Mouse (Mus musculus): ENCODE data around the gene Smc6. TPM values are rescaled to one million over a fixed set of nuclear protein-coding genes. Genes with fewer than 3 reads are reported as not detected.

Smc6 gene
- polyA plus RNA-seq, 1 experiment: 4.8 TPM

GRCm38 (mm10) chr12:11313840-11314239 lies 48.2 kb downstream of the Smc6 start:
- H3K4me3 ChIP-seq (replicated peaks): no peak overlapping the region
- TF ChIP-seq TAL1 (IDR thresholded peaks at IDR 0.05; ENCODE audit: low read length) (no peak), GATA1 (IDR thresholded peaks at IDR 0.05; ENCODE audit: low read length) (no peak)
- H3K4me1 ChIP-seq (ENCODE audit: control insufficient read depth): no peaks in the 10 kb centered on the region
- peaks cover 88% of the 10 kb centered on the region for H3K36me3 ChIP-seq (ENCODE audit: control insufficient read depth)
- H3K27me3 ChIP-seq (ENCODE audit: control insufficient read depth): no peaks in the 10 kb centered on the region
- H3K9me3 ChIP-seq (ENCODE audit: control insufficient read depth, low read length): no peaks in the 10 kb centered on the region

- H3K4me1 ChIP-seq (ENCODE audit: control insufficient read depth): no peaks in the 10 kb centered on the region
- H3K36me3 ChIP-seq (ENCODE audit: control insufficient read depth): peaks cover 59% of the 10 kb centered on the region
- H3K9me3 ChIP-seq (ENCODE audit: control insufficient read depth, low read length): no peaks in the 10 kb centered on the region
- H3K4me3 ChIP-seq (replicated peaks): no peak overlapping the region
- no peaks in the 10 kb centered on the region for H3K27me3 ChIP-seq (ENCODE audit: control insufficient read depth)
- TF ChIP-seq TAL1 (IDR thresholded peaks at IDR 0.05; ENCODE audit: low read length) (no peak), GATA1 (IDR thresholded peaks at IDR 0.05; ENCODE audit: low read length) (no peak)
Measured at GRCm38 (mm10) chr12:11317671-11318070, 52.0 kb downstream of the Smc6 start.

GRCm38 (mm10) chr12:11324480-11324879 lies 58.8 kb downstream of the Smc6 start:
- H3K27me3 ChIP-seq (ENCODE audit: control insufficient read depth): no peaks in the 10 kb centered on the region
- H3K9me3 ChIP-seq (ENCODE audit: control insufficient read depth, low read length): peaks cover 4% of the 10 kb centered on the region; the same call in 1 of the 2 replicates
- peaks cover 11% of the 10 kb centered on the region for H3K4me1 ChIP-seq (ENCODE audit: control insufficient read depth)
- TF ChIP-seq GATA1 (IDR thresholded peaks at IDR 0.05; ENCODE audit: low read length) (no peak), TAL1 (IDR thresholded peaks at IDR 0.05; ENCODE audit: low read length) (no peak)
- peaks cover 5% of the 10 kb centered on the region for H3K36me3 ChIP-seq (ENCODE audit: control insufficient read depth)
- H3K4me3 ChIP-seq (replicated peaks): no peak overlapping the region

- TF ChIP-seq GATA1 (IDR thresholded peaks at IDR 0.05; ENCODE audit: low read length): no peak
- no peak for TF ChIP-seq TAL1 (IDR thresholded peaks at IDR 0.05; ENCODE audit: low read length)
- peaks cover 4% of the 10 kb centered on the region; the same call in 1 of the 2 replicates for H3K9me3 ChIP-seq (ENCODE audit: control insufficient read depth, low read length)
- H3K27me3 ChIP-seq (ENCODE audit: control insufficient read depth): no peaks in the 10 kb centered on the region
- H3K4me3 ChIP-seq (replicated peaks): no peak overlapping the region
- no peaks in the 10 kb centered on the region for H3K36me3 ChIP-seq (ENCODE audit: control insufficient read depth)
- H3K4me1 ChIP-seq (ENCODE audit: control insufficient read depth): peaks cover 11% of the 10 kb centered on the region
Measured at GRCm38 (mm10) chr12:11326483-11326882, 60.8 kb downstream of the Smc6 start.

- TF ChIP-seq TAL1 (IDR thresholded peaks at IDR 0.05; ENCODE audit: low read length) (no peak), GATA1 (IDR thresholded peaks at IDR 0.05; ENCODE audit: low read length) (no peak)
- Histone ChIP-seq H3K36me3 (ENCODE audit: control insufficient read depth) (no peaks in the 10 kb centered on the region), H3K9me3 (ENCODE audit: control insufficient read depth, low read length) (no peaks in the 10 kb centered on the region), H3K4me3 (replicated peaks) (no peak overlapping the region), H3K4me1 (ENCODE audit: control insufficient read depth) (no peaks in the 10 kb centered on the region), H3K27me3 (ENCODE audit: control insufficient read depth) (no peaks in the 10 kb centered on the region)
Measured at GRCm38 (mm10) chr12:11336845-11337244, 71.2 kb downstream of the Smc6 start.

DNA sequence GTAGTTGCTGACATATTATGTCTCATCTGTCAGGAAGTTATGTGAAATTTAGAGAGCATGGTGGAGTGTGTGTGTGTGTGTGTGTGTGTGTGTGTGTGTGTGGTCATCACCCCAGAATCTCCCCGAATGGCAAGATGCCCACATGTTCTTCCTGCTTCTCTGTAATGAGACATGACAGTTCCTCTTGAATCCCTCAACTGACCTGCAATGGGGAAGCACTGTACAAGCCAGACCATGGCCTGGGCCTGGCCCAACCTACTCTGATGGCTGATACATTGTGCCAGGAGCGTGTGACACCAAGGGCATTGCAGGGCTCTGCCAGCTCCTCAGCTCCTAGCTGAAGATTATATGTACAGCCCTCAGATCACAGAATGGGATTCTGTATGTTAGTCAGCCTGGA lies 72.6 kb downstream of the Smc6 start:
- Histone ChIP-seq H3K4me3 (replicated peaks) (no peak overlapping the region), H3K27me3 (ENCODE audit: control insufficient read depth) (no peaks in the 10 kb centered on the region), H3K36me3 (ENCODE audit: control insufficient read depth) (no peaks in the 10 kb centered on the region), H3K9me3 (ENCODE audit: control insufficient read depth, low read length) (no peaks in the 10 kb centered on the region), H3K4me1 (ENCODE audit: control insufficient read depth) (no peaks in the 10 kb centered on the region)
- TF ChIP-seq GATA1 (IDR thresholded peaks at IDR 0.05; ENCODE audit: low read length) (no peak), TAL1 (IDR thresholded peaks at IDR 0.05; ENCODE audit: low read length) (no peak)

DNA sequence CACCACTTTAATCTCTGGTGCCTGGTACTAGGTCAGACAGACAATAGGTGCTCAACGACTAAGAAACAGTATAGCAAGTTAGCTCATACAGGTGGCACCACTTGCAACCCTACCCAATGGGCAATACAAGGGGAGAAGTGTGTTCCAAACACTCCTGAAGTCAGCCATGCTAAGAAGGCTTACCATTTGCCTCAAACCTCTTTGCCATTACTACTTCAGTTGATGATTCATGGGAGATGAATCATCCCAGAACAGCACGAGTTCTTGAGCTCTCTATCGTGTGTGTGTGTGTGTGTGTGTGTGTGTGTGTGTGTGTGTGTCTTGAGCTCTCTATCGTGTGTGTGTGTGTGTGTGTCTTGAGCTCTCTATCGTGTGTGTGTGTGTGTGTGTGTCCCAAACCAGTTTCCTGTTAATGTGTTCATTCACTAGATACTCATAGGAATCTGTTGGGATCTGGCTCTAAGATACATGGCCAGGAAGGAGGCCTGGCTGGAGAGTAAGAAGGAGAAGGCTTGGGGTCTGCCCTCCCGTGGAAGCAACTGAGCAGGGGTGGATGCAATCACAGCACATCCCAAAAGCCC lies 76.4 kb downstream of the Smc6 start:
- Histone ChIP-seq H3K9me3 (ENCODE audit: control insufficient read depth, low read length) (no peaks in the 10 kb centered on the region), H3K4me1 (ENCODE audit: control insufficient read depth) (no peaks in the 10 kb centered on the region), H3K27me3 (ENCODE audit: control insufficient read depth) (no peaks in the 10 kb centered on the region), H3K36me3 (ENCODE audit: control insufficient read depth) (no peaks in the 10 kb centered on the region), H3K4me3 (replicated peaks) (no peak overlapping the region)
- no peak for TF ChIP-seq TAL1 (IDR thresholded peaks at IDR 0.05; ENCODE audit: low read length)
- TF ChIP-seq GATA1 (IDR thresholded peaks at IDR 0.05; ENCODE audit: low read length): no peak

DNA sequence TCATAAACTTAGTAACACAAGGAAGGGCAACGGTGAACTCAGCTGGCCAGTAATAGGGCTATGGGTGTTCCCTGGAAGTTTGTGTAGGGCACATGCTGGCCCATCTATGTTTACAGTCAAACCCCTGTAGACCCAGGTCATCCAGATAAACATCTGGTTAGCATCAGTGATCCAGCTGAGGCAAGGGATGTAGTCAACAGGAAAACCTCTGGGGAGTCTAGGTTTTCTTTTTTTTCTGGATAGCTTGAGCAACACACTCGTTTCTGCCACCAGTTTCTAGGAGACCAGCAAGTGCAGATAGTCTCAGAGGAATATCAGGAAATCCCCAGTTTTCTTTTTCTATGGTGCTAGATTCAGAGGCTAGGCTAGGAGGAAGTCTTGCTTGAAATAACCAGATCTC lies 80.3 kb downstream of the Smc6 start:
- TF ChIP-seq GATA1 (IDR thresholded peaks at IDR 0.05; ENCODE audit: low read length) (no peak), TAL1 (IDR thresholded peaks at IDR 0.05; ENCODE audit: low read length) (no peak)
- no peaks in the 10 kb centered on the region for H3K27me3 ChIP-seq (ENCODE audit: control insufficient read depth)
- no peak overlapping the region for H3K4me3 ChIP-seq (replicated peaks)
- H3K4me1 ChIP-seq (ENCODE audit: control insufficient read depth): no peaks in the 10 kb centered on the region
- H3K9me3 ChIP-seq (ENCODE audit: control insufficient read depth, low read length): no peaks in the 10 kb centered on the region
- H3K36me3 ChIP-seq (ENCODE audit: control insufficient read depth): no peaks in the 10 kb centered on the region

DNA sequence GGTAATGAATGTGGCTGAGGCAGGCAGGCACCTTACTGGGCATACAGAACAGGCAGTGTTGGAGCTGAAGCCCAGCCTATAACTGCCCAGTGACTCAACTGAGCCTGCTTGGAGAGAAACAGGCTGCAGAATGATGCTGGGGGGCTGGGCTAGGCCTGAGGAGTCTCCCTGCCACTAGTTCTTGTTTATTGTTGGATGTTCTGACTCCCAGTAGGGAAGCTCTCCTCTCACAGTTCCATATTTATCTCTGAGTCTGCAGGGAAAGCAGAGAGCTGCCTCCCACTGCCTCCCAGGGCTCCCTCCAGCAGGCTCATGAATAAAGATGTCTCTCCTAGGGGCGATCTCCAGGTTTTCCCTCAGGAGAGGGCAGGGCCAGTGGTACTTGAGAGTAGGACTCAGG lies 82.7 kb downstream of the Smc6 start:
- no peaks in the 10 kb centered on the region for H3K27me3 ChIP-seq (ENCODE audit: control insufficient read depth)
- no peaks in the 10 kb centered on the region for H3K9me3 ChIP-seq (ENCODE audit: control insufficient read depth, low read length)
- no peak overlapping the region for H3K4me3 ChIP-seq (replicated peaks)
- TF ChIP-seq TAL1 (IDR thresholded peaks at IDR 0.05; ENCODE audit: low read length): no peak
- TF ChIP-seq GATA1 (IDR thresholded peaks at IDR 0.05; ENCODE audit: low read length): no peak
- no peaks in the 10 kb centered on the region for H3K36me3 ChIP-seq (ENCODE audit: control insufficient read depth)
- H3K4me1 ChIP-seq (ENCODE audit: control insufficient read depth): no peaks in the 10 kb centered on the region

GRCm38 (mm10) chr12:11349870-11350269 lies 84.2 kb downstream of the Smc6 start:
- Histone ChIP-seq H3K27me3 (ENCODE audit: control insufficient read depth) (no peaks in the 10 kb centered on the region), H3K4me1 (ENCODE audit: control insufficient read depth) (no peaks in the 10 kb centered on the region), H3K36me3 (ENCODE audit: control insufficient read depth) (no peaks in the 10 kb centered on the region), H3K9me3 (ENCODE audit: control insufficient read depth, low read length) (no peaks in the 10 kb centered on the region), H3K4me3 (replicated peaks) (no peak overlapping the region)
- TF ChIP-seq TAL1 (IDR thresholded peaks at IDR 0.05; ENCODE audit: low read length) (no peak), GATA1 (IDR thresholded peaks at IDR 0.05; ENCODE audit: low read length) (no peak)

All from erythroblast, embryonic 14.5 days (primary cell).